Mouse (Mus musculus): ENCODE results near the gene Gmds. TPM values are rescaled to one million over a fixed set of nuclear protein-coding genes. Genes with fewer than 3 reads are reported as not detected.
A peak's percentile ranks its signal among the peaks of the same experiment; 100 is the strongest.

Gmds gene
- polyA plus RNA-seq, 1 experiment: 10.6 TPM

DNA sequence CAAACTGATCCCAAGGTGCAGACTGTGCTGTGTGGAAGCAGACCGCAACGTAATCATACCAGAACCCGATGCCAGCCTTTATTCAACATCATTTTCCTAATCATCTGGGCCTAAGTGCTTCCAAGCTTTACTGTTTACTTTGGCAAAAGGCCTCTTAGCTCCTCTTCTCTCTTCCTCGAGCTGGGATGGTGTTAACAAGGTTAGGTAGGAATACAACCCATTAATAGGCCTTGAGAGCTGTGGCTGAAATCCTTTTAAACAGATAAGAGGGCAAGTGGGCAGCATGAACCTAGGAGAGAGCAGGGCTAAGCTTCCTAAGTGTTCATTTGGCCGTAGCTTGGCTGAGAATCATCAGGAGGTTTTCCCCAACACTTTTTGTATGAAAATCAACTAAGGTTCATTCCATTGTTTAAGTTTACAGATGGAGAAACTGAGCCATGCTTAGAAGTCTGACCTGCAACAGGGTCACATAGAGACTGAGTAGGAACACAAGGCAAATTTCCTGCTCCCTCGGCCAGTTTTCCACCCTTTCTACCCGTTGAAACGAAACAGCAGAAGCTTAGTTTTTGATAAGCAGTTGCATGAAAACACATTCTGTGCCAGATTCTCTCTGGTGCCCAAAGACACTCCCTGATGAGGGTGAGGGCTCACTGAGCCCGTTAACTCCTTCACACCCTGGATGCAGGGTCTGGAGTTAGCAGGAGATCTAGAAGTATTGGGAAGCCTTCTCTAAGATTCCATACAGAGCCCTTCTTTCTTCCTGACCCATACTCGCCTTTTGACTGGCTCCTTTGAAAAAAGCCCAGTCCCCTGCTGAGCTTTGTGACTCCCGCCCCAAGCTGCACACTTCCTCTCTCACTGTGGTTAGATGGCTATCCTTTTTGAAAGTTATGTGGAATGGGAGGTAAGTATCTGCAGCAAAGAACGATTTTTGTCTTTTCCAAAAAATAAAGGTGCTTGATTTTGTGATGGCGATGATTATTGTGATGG is 379.9 kb downstream of the Gmds start:
- no peak overlapping the region for H3K4me3 ChIP-seq (ENCODE audit: low read depth, low read length)
- H3K27ac ChIP-seq (ENCODE audit: insufficient read depth, low read length): no peak overlapping the region
- H3K36me3 ChIP-seq (ENCODE audit: control insufficient read depth, insufficient read depth, low read length, poor library complexity, severe bottlenecking): no peaks in the 10 kb centered on the region
- H3K27me3 ChIP-seq (ENCODE audit: control insufficient read depth, insufficient read depth, low read length, poor library complexity, severe bottlenecking): no peaks in the 10 kb centered on the region
- no peaks in the 10 kb centered on the region for H3K4me1 ChIP-seq (ENCODE audit: control insufficient read depth, insufficient read depth, low read length)
- H3K9me3 ChIP-seq (replicated peaks; ENCODE audit: control insufficient read depth, insufficient read depth, low read length, poor library complexity, severe bottlenecking): no peaks in the 10 kb centered on the region
- no peak overlapping the region for H3K9ac ChIP-seq (ENCODE audit: low read depth, poor library complexity, severe bottlenecking)
- TF ChIP-seq EP300 (IDR thresholded peaks at IDR 0.05; ENCODE audit: insufficient read depth, low read depth, low read length) (no peak), POLR2A (IDR thresholded peaks at IDR 0.05; ENCODE audit: insufficient read depth, low read length) (no peak), CTCF (IDR thresholded peaks at IDR 0.05; ENCODE audit: low read depth, low read length) (no peak)

DNA sequence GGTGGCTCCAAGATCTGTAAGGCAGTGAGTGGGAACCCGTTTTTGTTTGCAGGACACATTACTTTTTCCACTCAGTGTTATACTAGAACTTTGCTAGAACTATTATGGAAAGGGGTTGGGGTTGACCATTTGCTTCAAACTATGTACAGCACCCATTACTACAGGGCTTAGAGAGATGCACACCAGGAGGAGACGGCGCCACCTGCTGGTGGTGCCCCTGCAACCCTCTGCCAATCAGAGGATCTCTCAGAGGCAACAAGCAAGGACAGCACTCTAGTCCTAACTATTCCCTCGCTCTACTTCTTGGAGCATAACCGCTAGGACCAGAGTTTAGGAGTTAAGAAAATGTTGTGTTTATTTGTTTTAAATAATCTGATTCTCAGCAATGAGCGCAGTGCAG is 382.0 kb downstream of the Gmds start:
- TF ChIP-seq POLR2A (IDR thresholded peaks at IDR 0.05; ENCODE audit: insufficient read depth, low read length) (no peak), CTCF (IDR thresholded peaks at IDR 0.05; ENCODE audit: low read depth, low read length) (peak; percentile 70)
- Histone ChIP-seq H3K9me3 (replicated peaks; ENCODE audit: control insufficient read depth, insufficient read depth, low read length, poor library complexity, severe bottlenecking) (no peaks in the 10 kb centered on the region), H3K4me1 (ENCODE audit: control insufficient read depth, insufficient read depth, low read length) (no peaks in the 10 kb centered on the region), H3K36me3 (ENCODE audit: control insufficient read depth, insufficient read depth, low read length, poor library complexity, severe bottlenecking) (no peaks in the 10 kb centered on the region), H3K9ac (ENCODE audit: low read depth, poor library complexity, severe bottlenecking) (no peak overlapping the region), H3K27ac (ENCODE audit: insufficient read depth, low read length) (no peak overlapping the region), H3K27me3 (ENCODE audit: control insufficient read depth, insufficient read depth, low read length, poor library complexity, severe bottlenecking) (no peaks in the 10 kb centered on the region), H3K4me3 (ENCODE audit: low read depth, low read length) (no peak overlapping the region)

DNA sequence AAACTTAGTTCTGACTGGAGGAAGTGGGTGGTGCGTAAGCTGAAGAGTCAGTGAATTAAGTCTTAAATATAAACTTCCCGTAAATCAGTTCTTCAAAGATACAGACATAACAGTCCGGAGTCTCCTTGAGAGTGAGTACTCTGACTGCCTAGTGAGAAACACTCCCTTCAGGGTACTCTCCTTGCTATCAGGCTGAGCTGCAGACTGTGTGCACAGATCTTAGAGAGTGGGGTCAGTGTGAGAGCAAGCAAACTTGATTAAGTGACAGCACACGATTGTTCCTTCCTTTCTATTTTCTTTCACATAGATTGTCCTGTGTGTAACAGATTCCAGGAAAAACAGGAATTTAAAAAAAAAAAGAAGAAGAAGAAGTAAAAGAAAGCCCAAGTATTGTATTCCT is 382.4 kb downstream of the Gmds start:
- H3K9ac ChIP-seq (ENCODE audit: low read depth, poor library complexity, severe bottlenecking): no peak overlapping the region

DNA sequence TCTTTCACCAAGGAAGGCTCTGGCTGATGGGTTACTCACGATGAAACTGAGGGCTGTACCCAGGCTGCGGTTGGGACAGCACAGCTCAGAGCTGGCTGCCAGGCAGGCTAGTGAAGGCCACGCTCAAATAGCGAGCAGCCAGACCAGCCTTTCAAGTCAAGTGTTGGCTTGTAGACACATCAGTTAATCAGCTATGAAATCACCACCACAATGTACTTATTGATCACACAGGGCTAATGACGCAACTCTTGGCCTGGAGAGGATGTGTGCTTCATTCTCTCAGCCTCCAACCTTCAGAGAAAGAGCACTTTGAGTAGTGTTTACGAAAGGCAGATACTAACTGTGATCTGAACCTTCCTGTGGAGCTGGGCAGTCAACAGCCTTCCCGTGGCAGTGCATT is 383.4 kb downstream of the Gmds start:
- no peaks in the 10 kb centered on the region for H3K27me3 ChIP-seq (ENCODE audit: control insufficient read depth, insufficient read depth, low read length, poor library complexity, severe bottlenecking)
- no peaks in the 10 kb centered on the region for H3K4me1 ChIP-seq (ENCODE audit: control insufficient read depth, insufficient read depth, low read length)
- no peak overlapping the region for H3K4me3 ChIP-seq (ENCODE audit: low read depth, low read length)
- no peak overlapping the region for H3K27ac ChIP-seq (ENCODE audit: insufficient read depth, low read length)
- H3K9me3 ChIP-seq (replicated peaks; ENCODE audit: control insufficient read depth, insufficient read depth, low read length, poor library complexity, severe bottlenecking): no peaks in the 10 kb centered on the region
- H3K9ac ChIP-seq (ENCODE audit: low read depth, poor library complexity, severe bottlenecking): no peak overlapping the region
- TF ChIP-seq CTCF (IDR thresholded peaks at IDR 0.05; ENCODE audit: low read depth, low read length): no peak
- TF ChIP-seq POLR2A (IDR thresholded peaks at IDR 0.05; ENCODE audit: insufficient read depth, low read length): no peak
- TF ChIP-seq EP300 (IDR thresholded peaks at IDR 0.05; ENCODE audit: insufficient read depth, low read depth, low read length): no peak
- H3K36me3 ChIP-seq (ENCODE audit: control insufficient read depth, insufficient read depth, low read length, poor library complexity, severe bottlenecking): no peaks in the 10 kb centered on the region

More for the DNA sequence above, 382.4 kb downstream of the Gmds start:
- H3K9me3 ChIP-seq (replicated peaks; ENCODE audit: control insufficient read depth, insufficient read depth, low read length, poor library complexity, severe bottlenecking): no peaks in the 10 kb centered on the region
- H3K36me3 ChIP-seq (ENCODE audit: control insufficient read depth, insufficient read depth, low read length, poor library complexity, severe bottlenecking): no peaks in the 10 kb centered on the region
- TF ChIP-seq EP300 (IDR thresholded peaks at IDR 0.05; ENCODE audit: insufficient read depth, low read depth, low read length) (no peak), POLR2A (IDR thresholded peaks at IDR 0.05; ENCODE audit: insufficient read depth, low read length) (no peak), CTCF (IDR thresholded peaks at IDR 0.05; ENCODE audit: low read depth, low read length) (no peak)
- H3K4me1 ChIP-seq (ENCODE audit: control insufficient read depth, insufficient read depth, low read length): no peaks in the 10 kb centered on the region
- no peaks in the 10 kb centered on the region for H3K27me3 ChIP-seq (ENCODE audit: control insufficient read depth, insufficient read depth, low read length, poor library complexity, severe bottlenecking)
- H3K4me3 ChIP-seq (ENCODE audit: low read depth, low read length): no peak overlapping the region
- H3K27ac ChIP-seq (ENCODE audit: insufficient read depth, low read length): no peak overlapping the region

DNA sequence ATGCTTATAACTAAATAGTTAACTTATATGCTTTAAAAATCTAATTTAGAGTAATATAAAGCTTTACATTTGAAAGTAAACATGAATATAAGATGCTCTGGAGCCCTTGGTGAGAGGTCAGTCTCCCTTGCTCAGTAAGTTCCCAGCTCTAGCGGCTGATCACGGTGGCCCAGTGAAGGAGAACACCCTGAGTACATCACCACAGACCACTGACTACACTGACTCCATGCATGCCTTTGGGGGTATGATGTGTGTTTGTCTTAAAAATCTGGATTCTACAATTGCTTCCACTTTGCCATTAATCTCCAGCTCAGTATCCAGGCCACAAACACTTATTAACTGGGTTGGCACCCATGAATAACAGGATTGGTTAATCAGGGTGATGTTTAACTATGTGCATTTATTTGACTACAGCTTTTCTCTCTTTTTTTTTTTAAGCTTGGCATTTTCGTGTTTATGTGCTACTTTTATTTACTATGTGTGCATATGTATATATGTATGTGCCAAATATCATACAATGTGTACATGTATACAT is 393.8 kb downstream of the Gmds start:
- TF ChIP-seq POLR2A (IDR thresholded peaks at IDR 0.05; ENCODE audit: insufficient read depth, low read length) (no peak), CTCF (IDR thresholded peaks at IDR 0.05; ENCODE audit: low read depth, low read length) (no peak), EP300 (IDR thresholded peaks at IDR 0.05; ENCODE audit: insufficient read depth, low read depth, low read length) (no peak)
- H3K36me3 ChIP-seq (ENCODE audit: control insufficient read depth, insufficient read depth, low read length, poor library complexity, severe bottlenecking): no peaks in the 10 kb centered on the region
- no peak overlapping the region for H3K9ac ChIP-seq (ENCODE audit: low read depth, poor library complexity, severe bottlenecking)
- H3K9me3 ChIP-seq (replicated peaks; ENCODE audit: control insufficient read depth, insufficient read depth, low read length, poor library complexity, severe bottlenecking): no peaks in the 10 kb centered on the region
- H3K27ac ChIP-seq (ENCODE audit: insufficient read depth, low read length): no peak overlapping the region
- H3K4me1 ChIP-seq (ENCODE audit: control insufficient read depth, insufficient read depth, low read length): no peaks in the 10 kb centered on the region
- no peaks in the 10 kb centered on the region for H3K27me3 ChIP-seq (ENCODE audit: control insufficient read depth, insufficient read depth, low read length, poor library complexity, severe bottlenecking)
- no peak overlapping the region for H3K4me3 ChIP-seq (ENCODE audit: low read depth, low read length)

Measured in ES-Bruce4 (cell line).